Mouse (Mus musculus) liver, postnatal 0 days (tissue): ENCODE measurements around the gene Nrip1. TPM values are rescaled to one million over a fixed set of nuclear protein-coding genes. Genes with fewer than 3 reads are reported as not detected.
A peak's percentile ranks its signal among the peaks of the same experiment; 100 is the strongest.

Source experiments
- ATAC-seq: fragments of 200-750 bp; cut with Nextera tagmentation; 2 replicates; pipeline ENCODE4 v1.8.0; 2017; ENCODE audit warnings: mild to moderate bottlenecking, moderate library complexity
- DNase-seq: peaks from one replicate; pipeline ENCODE4 v3.0.0-alpha.2; 2016
- H3K27ac ChIP-seq: fragments of 300-500 bp; sonication (generic); 2 replicates; pipeline ENCODE4 v1.5.1; 2014; ENCODE audit warnings: antibody characterized with exemption, moderate library complexity, mild to moderate bottlenecking, low read depth
- H3K27me3 ChIP-seq: fragments of 300-500 bp; sonication (generic); 2 replicates; pipeline ENCODE4 v1.6.1; 2014; ENCODE audit warnings: low read length, control low read depth, mixed read lengths; ENCODE audit not compliant: insufficient read depth
- H3K36me3 ChIP-seq: fragments of 300-500 bp; sonication (generic); replicated peaks from 2 replicates; pipeline ENCODE4 v1.6.1; 2014; ENCODE audit warnings: mild to moderate bottlenecking, control low read depth, low read length, moderate library complexity, mixed read lengths; ENCODE audit not compliant: insufficient read depth
- H3K4me1 ChIP-seq: fragments of 300-500 bp; sonication (generic); 2 replicates; pipeline ENCODE4 v1.6.1; 2014; ENCODE audit warnings: antibody characterized with exemption, mild to moderate bottlenecking, control low read depth; ENCODE audit not compliant: insufficient read depth
- H3K4me2 ChIP-seq: fragments of 300-500 bp; sonication (generic); 2 replicates; pipeline ENCODE4 v1.6.1; 2014; ENCODE audit warnings: low read depth, mild to moderate bottlenecking, low read length, moderate library complexity, mixed read lengths
- H3K4me3 ChIP-seq: fragments of 300-500 bp; sonication (generic); 2 replicates; pipeline ENCODE4 v1.5.1; 2014; ENCODE audit warnings: low read depth, low read length
- H3K9ac ChIP-seq: fragments of 300-500 bp; sonication (generic); replicated peaks from 2 replicates; pipeline ENCODE4 v1.6.1; 2014; ENCODE audit warnings: mild to moderate bottlenecking, moderate library complexity
- H3K9me3 ChIP-seq: fragments of 300-500 bp; sonication (generic); 2 replicates; pipeline ENCODE4 v1.6.1; 2016; ENCODE audit warnings: mild to moderate bottlenecking, control low read depth, low read length, mixed read lengths
- CTCF ChIP-seq: sonication (generic); IDR thresholded peaks from 2 replicates; pipeline ENCODE4 v1.5.1; 2016; ENCODE audit warnings: antibody characterized with exemption, low read depth
- EP300 ChIP-seq: IDR thresholded peaks from 2 replicates; pipeline ENCODE4 v1.6.1; 2016; ENCODE audit warnings: antibody characterized with exemption, low read depth, mild to moderate bottlenecking
- WGBS: fragments of 180-500 bp; shearing (Covaris S2); extraction: QIAGEN DNeasy Blood & Tissue Kit; methylation state at CpG from one replicate; pipeline ENCODE4 v1.1.7; 2014; ENCODE audit not compliant: insufficient replicate concordance; 5-methylcytosine and 5-hydroxymethylcytosine counted together
- polyA plus RNA-seq: library from polyadenylated mRNA; unstranded; fragments of >200 nt; fragmentation: Nextera tagmentation; extraction: Ambion mirVana; gene quantifications from 2 replicates; pipeline ENCODE4 v1.2.1, GENCODE M21; 2015

The Nrip1 gene
- polyA plus RNA-seq, 1 experiment from 2014 or later = 11.2 TPM

DNA sequence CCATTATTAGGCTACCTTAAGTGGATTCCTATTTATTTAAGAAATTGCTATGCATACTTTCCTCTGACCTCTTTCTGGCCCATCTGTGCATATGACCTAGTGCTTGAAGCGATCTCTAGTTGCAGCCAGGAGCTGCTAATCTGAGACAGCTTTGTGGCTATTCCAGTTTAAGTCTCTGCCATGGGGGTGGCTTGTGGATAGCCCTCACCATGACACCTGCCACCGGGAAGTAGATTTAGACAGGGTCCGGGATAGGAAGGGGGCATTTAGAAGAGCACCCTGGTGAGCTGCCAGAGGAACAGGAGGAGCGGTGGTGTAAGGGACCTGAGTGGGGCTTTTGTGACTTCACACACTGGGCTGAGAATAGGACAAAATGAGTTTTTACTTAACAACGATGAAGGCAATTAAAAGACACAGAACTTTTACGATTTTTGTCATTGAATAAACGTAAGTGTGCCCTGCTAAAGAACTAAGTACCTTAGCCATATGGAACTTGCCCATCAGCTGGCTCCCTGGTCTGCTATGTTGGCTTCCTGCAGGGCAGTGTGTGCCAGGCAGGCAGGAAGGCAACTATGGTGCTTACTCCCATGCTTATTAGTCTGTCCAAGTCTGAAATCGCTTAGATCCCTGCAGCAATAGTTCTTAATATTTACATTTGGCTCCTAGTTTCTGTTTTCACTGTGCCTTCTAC, 72.4 kb downstream of the Nrip1 start:
- TF ChIP-seq CTCF (no peak), EP300 (no peak)
- peaks cover 5% of the 10 kb centered on the region; the same call in 1 of the 2 replicates for H3K4me1 ChIP-seq
- H3K4me3 ChIP-seq = no peak overlapping the region
- H3K4me2 ChIP-seq = no peak overlapping the region
- ATAC-seq = no peak
- no peak for DNase-seq
- no peaks in the 10 kb centered on the region for H3K27me3 ChIP-seq
- no peaks in the 10 kb centered on the region for H3K9me3 ChIP-seq
- 81% methylated on average over 8 of the region's 8 CpGs for WGBS
- H3K27ac ChIP-seq = peak overlapping the region; percentile 22; the same call in 1 of the 2 replicates
- H3K36me3 ChIP-seq = 0 out of 2 replicates have a peak, but pooled peaks cover 4% of the 10 kb centered on the region
- no peak overlapping the region for H3K9ac ChIP-seq

DNA sequence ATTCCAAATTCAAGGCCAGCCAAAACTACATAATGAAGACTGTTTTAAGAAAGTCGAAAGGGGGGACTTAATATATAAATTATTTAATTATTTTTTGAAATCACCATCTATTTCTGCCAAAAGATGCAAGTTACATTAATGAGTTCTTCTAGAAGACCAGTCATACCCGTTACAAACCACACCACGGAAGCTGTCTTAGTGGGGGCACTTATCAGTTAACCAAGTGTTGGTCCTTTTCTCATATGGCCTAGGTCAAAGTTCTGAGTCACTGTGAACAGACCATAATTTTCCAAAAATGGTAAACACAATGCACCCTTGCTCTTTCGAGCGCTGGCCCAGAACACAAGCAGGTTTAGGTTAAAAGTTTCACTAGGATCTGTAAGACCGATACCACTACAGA, 73.2 kb downstream of the Nrip1 start:
- TF ChIP-seq CTCF = no peak
- TF ChIP-seq EP300 = no peak
- no peak for ATAC-seq
- no peak overlapping the region for H3K4me2 ChIP-seq
- no peak overlapping the region for H3K9ac ChIP-seq
- no peak overlapping the region for H3K27ac ChIP-seq
- no peaks in the 10 kb centered on the region for H3K9me3 ChIP-seq
- H3K27me3 ChIP-seq = no peaks in the 10 kb centered on the region
- DNase-seq = no peak
- 68% methylated on average over 6 of the region's 6 CpGs for WGBS
- H3K4me3 ChIP-seq = no peak overlapping the region
- H3K36me3 ChIP-seq = no peaks in the 10 kb centered on the region
- peaks cover 5% of the 10 kb centered on the region; the same call in 1 of the 2 replicates for H3K4me1 ChIP-seq

DNA sequence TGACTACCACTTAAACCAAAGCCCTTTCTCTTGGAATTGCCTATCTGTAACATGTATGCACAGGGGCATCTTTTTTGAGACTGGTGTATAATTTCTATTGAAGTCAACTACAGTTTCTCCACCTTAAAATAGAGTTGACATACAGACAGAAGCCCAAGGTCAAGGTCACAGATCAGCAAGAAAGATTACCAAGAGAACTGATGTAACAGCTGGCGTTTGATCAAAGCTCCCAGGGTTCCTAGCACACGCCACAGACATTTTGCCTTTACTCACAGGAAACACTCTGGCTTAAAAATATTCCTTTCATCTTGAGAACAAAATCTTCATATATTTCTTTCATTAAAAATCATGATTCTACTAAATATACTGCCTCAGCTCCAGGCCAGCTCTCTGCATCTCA, 74.1 kb downstream of the Nrip1 start:
- Histone ChIP-seq H3K4me1 (peaks cover 7% of the 10 kb centered on the region), H3K36me3 (peaks cover 2% of the 10 kb centered on the region), H3K4me3 (no peak overlapping the region), H3K4me2 (no peak overlapping the region), H3K9ac (no peak overlapping the region), H3K9me3 (no peaks in the 10 kb centered on the region), H3K27ac (no peak overlapping the region), H3K27me3 (no peaks in the 10 kb centered on the region)
- no peak for TF ChIP-seq EP300
- TF ChIP-seq CTCF = no peak
- WGBS = 53% methylated on average over 2 of the region's 2 CpGs
- DNase-seq (no peak), ATAC-seq (no peak)

- no peak overlapping the region for H3K27ac ChIP-seq
- peaks cover 35% of the 10 kb centered on the region for H3K36me3 ChIP-seq
- TF ChIP-seq CTCF (no peak), EP300 (no peak)
- peaks cover 14% of the 10 kb centered on the region for H3K4me1 ChIP-seq
- no peak overlapping the region for H3K4me2 ChIP-seq
- no peak for ATAC-seq
- DNase-seq = no peak
- no peak overlapping the region for H3K4me3 ChIP-seq
- no peak overlapping the region for H3K9ac ChIP-seq
- 91% methylated on average over 14 of the region's 14 CpGs for WGBS
- no peaks in the 10 kb centered on the region for H3K27me3 ChIP-seq
- H3K9me3 ChIP-seq = no peaks in the 10 kb centered on the region
These were observed 78.3 kb downstream of the Nrip1 start for GRCm38 (mm10) chr16:76295322-76295721.

DNA sequence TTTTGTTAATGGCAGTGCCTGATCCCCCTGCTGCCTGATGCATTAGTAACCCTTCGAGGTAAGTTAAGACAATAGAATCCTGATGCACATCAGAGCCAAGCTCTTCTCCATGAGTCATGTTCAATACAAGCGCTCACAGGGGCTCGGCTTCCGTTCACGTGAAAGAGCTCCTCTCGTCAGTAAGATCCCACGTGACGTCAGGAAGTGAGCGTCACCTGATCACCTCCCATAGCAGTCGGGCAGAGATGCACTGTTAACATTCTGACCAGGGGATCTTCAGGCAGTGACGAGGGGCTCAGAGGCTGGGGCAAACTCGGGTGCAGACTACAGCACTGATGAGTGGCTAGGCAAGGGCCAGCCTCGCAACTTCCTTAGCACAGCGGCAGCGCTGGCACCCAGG, 79.1 kb downstream of the Nrip1 start:
- H3K27ac ChIP-seq = peak overlapping the region; percentile 81
- peak overlapping the region; percentile 19; the same call in 1 of the 2 replicates for H3K4me2 ChIP-seq
- H3K36me3 ChIP-seq = peaks cover 37% of the 10 kb centered on the region
- no peak for TF ChIP-seq EP300
- ATAC-seq (no peak), DNase-seq (no peak)
- no peaks in the 10 kb centered on the region for H3K27me3 ChIP-seq
- no peaks in the 10 kb centered on the region for H3K9me3 ChIP-seq
- peaks cover 14% of the 10 kb centered on the region for H3K4me1 ChIP-seq
- no peak overlapping the region for H3K4me3 ChIP-seq
- WGBS = 85% methylated on average over 15 of the region's 15 CpGs
- H3K9ac ChIP-seq = no peak overlapping the region

DNA sequence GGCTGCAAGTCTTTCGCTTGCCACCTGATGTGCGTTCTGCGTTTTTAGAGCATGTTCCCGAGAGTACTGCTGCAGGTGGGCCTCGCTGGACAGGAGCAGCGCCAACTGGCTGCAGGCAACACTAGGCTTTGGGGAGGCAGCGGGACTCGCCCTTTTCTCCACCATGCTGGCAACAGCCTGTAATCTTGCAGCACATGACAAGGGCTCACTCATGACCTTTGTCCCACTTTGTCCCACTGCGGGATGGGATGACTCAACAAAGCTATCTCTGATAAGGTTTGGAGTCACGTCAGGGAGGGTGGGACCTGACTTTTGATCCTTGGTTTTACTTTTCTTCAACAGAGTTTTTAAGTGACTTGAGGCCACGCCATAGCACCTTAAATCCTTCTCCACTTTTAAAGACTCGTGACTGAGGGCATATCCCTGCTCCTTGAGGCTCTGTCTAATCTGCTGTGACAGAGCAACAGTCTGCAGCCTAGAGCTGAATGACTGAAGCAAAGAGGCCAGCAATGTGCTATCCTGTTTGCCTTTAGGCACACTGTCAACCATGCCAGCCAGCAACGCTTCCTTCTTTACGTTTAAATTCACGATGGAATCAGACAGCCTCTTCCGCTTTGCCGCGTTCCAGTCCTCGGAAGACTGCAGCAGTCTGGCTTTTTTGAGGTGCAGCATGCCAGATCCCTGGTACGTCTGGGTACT, 79.7 kb downstream of the Nrip1 start:
- H3K36me3 ChIP-seq = peaks cover 37% of the 10 kb centered on the region
- TF ChIP-seq CTCF (no peak), EP300 (peak; percentile 75)
- H3K4me2 ChIP-seq = peak overlapping the region; percentile 19; the same call in 1 of the 2 replicates
- no peak overlapping the region for H3K4me3 ChIP-seq
- DNase-seq (peak; percentile 67), ATAC-seq (peak; percentile 98)
- no peaks in the 10 kb centered on the region for H3K27me3 ChIP-seq
- no peaks in the 10 kb centered on the region for H3K9me3 ChIP-seq
- peak overlapping the region; percentile 81 for H3K27ac ChIP-seq
- H3K4me1 ChIP-seq = peaks cover 14% of the 10 kb centered on the region
- WGBS = 74% methylated on average over 20 of the region's 20 CpGs
- H3K9ac ChIP-seq = 0 out of 2 replicates have a peak overlapping the region, but pooled peaks have one; percentile 35
